Mouse (Mus musculus) large intestine, adult 2 months (tissue): ENCODE measurements around the gene Armc10. TPM values are rescaled to one million over a fixed set of nuclear protein-coding genes. Genes with fewer than 3 reads are reported as not detected.
A peak's percentile ranks its signal among the peaks of the same experiment; 100 is the strongest.
"Not testable (repeated sequence)": the region's sequence is repeated elsewhere in the genome, so short reads cannot be mapped to it uniquely, and the experiment has no call there.

Experiments
- DNase-seq: peaks from one replicate; pipeline ENCODE4 v3.0.0-alpha.2; 2012; ENCODE audit warnings: low read depth, low spot score
- WGBS: fragments of 180-500 bp; shearing (Covaris S2); methylation state at CpG from one replicate; pipeline ENCODE4 v1.1.7; 2018; 5-methylcytosine and 5-hydroxymethylcytosine counted together
- polyA plus RNA-seq: library from polyadenylated mRNA; depleted of rRNA; stranded (reverse); fragments of >200 nt; gene quantifications from 2 replicates; pipeline ENCODE4 v1.2.3, GENCODE M21; 2012; rRNA removed

Gene Armc10
- polyA plus RNA-seq, 1 experiment = 27.9 TPM

GRCm38 (mm10) chr5:21700934-21701333, 55.3 kb downstream of the Armc10 start:
- WGBS = under 1% methylated on average over 22 of the region's 22 CpGs
- DNase-seq = no peak

GRCm38 (mm10) chr5:21701351-21702008, 55.9 kb downstream of the Armc10 start, which contains the start of gene Napepld:
TSS of gene Napepld (minus strand) at chr5:21701396.
- WGBS = under 1% methylated on average over 59 of the region's 59 CpGs
- DNase-seq = peak; percentile 88

DNA sequence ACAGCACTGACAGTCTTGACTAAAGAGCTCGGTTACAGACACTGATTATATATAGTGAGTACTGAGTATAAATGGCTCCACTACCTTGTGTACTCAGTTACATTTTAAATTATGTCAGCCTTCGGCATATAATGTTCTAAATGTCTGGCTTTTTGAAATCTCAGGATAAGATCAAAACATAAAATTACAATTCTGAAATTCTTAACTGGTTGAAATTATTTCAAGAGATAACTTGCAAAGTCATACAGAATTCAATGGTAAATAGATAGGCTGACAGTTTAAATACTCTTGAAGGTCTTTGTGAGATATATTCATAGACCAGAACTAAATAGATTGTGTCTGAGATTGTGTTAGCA, 56.4 kb downstream of the Armc10 start:
- 34% methylated on average over 2 of the region's 2 CpGs for WGBS
- no peak for DNase-seq

DNA sequence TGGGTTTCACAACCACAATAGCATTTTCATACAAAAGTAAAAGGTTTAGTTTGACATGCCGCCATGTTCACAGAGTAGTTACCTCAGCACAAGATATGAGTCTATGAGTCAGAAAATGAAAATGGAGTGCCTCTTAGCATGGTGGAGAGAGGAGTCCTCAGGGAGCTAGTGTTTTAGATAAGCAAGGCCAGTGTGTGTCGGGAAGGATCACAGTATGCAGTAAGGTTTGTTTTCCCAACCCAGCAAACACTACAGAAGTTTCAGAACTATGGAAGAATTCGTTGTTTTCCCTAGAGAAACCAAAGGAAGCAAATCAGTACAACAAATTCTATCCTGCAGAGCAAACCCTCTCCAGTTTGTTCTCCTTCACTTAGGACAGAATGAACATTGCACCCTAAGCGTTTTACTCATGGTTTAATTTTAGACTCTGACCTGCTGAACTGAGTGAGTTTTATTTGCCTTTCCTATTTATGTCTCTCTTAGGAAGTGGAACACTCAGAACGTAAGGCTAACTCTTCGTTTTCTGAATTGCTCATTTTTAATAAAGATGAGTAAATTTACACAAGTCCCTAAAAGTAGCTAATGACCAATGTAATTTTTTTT, 57.4 kb downstream of the Armc10 start:
- 37% methylated on average over 6 of the region's 6 CpGs for WGBS
- DNase-seq = peak; percentile 33

- WGBS = 84% methylated on average over 3 of the region's 3 CpGs
These were observed 58.1 kb downstream of the Armc10 start for GRCm38 (mm10) chr5:21703708-21704107.

GRCm38 (mm10) chr5:21706546-21706945, 60.9 kb downstream of the Armc10 start:
- no peak for DNase-seq
- WGBS = 94% methylated on average over 4 of the region's 4 CpGs

More at GRCm38 (mm10) chr5:21703708-21704107, 58.1 kb downstream of the Armc10 start:
- DNase-seq = no peak

GRCm38 (mm10) chr5:21708011-21708410, 62.4 kb downstream of the Armc10 start:
- WGBS = 88% methylated on average over 8 of the region's 8 CpGs

More at GRCm38 (mm10) chr5:21708011-21708410, 62.4 kb downstream of the Armc10 start:
- DNase-seq = not testable (repeated sequence)

Other genes with a start within 250 kb of the Armc10 start
- not detected in 2 replicates for gene Ccdc146, start 221.1 kb upstream of the Armc10 start, polyA plus RNA-seq
- gene Fam185a, start 220.9 kb upstream of the Armc10 start, polyA plus RNA-seq = 2.5 and 2.6 TPM in 2 replicates
- gene Lrrc17, start 102.3 kb upstream of the Armc10 start, polyA plus RNA-seq = 1.1 and 1.6 TPM in 2 replicates
- gene Fbxl13, start 179 bp upstream of the Armc10 start, polyA plus RNA-seq = 0.12 and 0.25 TPM in 2 replicates
- 2.7 and 2.8 TPM in 2 replicates for gene Napepld, start 55.6 kb downstream of the Armc10 start, polyA plus RNA-seq
- gene Pmpcb, start 91.3 kb downstream of the Armc10 start, polyA plus RNA-seq = 37.7 and 38.5 TPM in 2 replicates
- 4.3 and 7.6 TPM in 2 replicates for gene Dnajc2, start 139.4 kb downstream of the Armc10 start, polyA plus RNA-seq
- gene Psmc2, start 139.5 kb downstream of the Armc10 start, polyA plus RNA-seq = 29.5 and 31.2 TPM in 2 replicates
- gene Slc26a5, start 219.8 kb downstream of the Armc10 start, polyA plus RNA-seq = 0.04 TPM in 1 of 2 replicates, not detected in the other